Mouse (Mus musculus) intestine, embryonic 14.5 days (tissue): ENCODE measurements around the gene Vasp. TPM values are rescaled to one million over a fixed set of nuclear protein-coding genes. Genes with fewer than 3 reads are reported as not detected.
"Not testable (repeated sequence)": the region's sequence is repeated elsewhere in the genome, so short reads cannot be mapped to it uniquely, and the experiment has no call there.

ENCODE experiments used
- ATAC-seq: fragments of 200-750 bp; cut with Nextera tagmentation; replicated peaks from 2 replicates; pipeline ENCODE4 v1.8.0; 2017; ENCODE audit warnings: low read depth, moderate number of reproducible peaks, moderate TSS enrichment, moderate library complexity; ENCODE audit not compliant: low FRiP score, low TSS enrichment
- DNase-seq: peaks from one replicate; pipeline ENCODE4 v3.0.0-alpha.2; 2018; ENCODE audit warnings: low spot score
- H3K27ac ChIP-seq: fragments of 300-500 bp; sonication (generic); 2 replicates; pipeline ENCODE4 v1.5.1; 2014; ENCODE audit warnings: low read depth, mild to moderate bottlenecking, control low read depth
- H3K27me3 ChIP-seq: fragments of 300-500 bp; sonication (generic); replicated peaks from 2 replicates; pipeline ENCODE4 v1.6.1; 2014; ENCODE audit warnings: low read length, control low read depth; ENCODE audit not compliant: control insufficient read depth, insufficient read depth
- H3K36me3 ChIP-seq: fragments of 300-500 bp; sonication (generic); 2 replicates; pipeline ENCODE4 v1.6.1; 2014; ENCODE audit warnings: low read length, control low read depth; ENCODE audit not compliant: control insufficient read depth, insufficient read depth
- H3K4me1 ChIP-seq: fragments of 300-500 bp; sonication (generic); replicated peaks from 2 replicates; pipeline ENCODE4 v1.6.1; 2014; ENCODE audit warnings: low read length, control low read depth, mixed read lengths; ENCODE audit not compliant: control insufficient read depth, insufficient read depth
- H3K4me2 ChIP-seq: fragments of 300-500 bp; sonication (generic); 2 replicates; pipeline ENCODE4 v1.6.1; 2014; ENCODE audit warnings: low read length
- H3K4me3 ChIP-seq: fragments of 300-500 bp; sonication (generic); 2 replicates; pipeline ENCODE4 v1.5.1; 2014; ENCODE audit warnings: low read depth, low read length, control low read depth, mixed read lengths
- H3K9ac ChIP-seq: fragments of 300-500 bp; sonication (generic); 2 replicates; pipeline ENCODE4 v1.6.1; 2014; ENCODE audit warnings: mild to moderate bottlenecking, low read length
- H3K9me3 ChIP-seq: fragments of 300-500 bp; sonication (generic); 2 replicates; pipeline ENCODE4 v1.6.1; 2016; ENCODE audit warnings: low read length, control low read depth; ENCODE audit not compliant: control insufficient read depth
- WGBS: fragments of 180-500 bp; shearing (Covaris S2); extraction: QIAGEN DNeasy Blood & Tissue Kit; methylation state at CpG from one replicate; pipeline ENCODE4 v1.1.7; 2014; 5-methylcytosine and 5-hydroxymethylcytosine counted together
- polyA plus RNA-seq: library from polyadenylated mRNA; unstranded; fragments of >200 nt; fragmentation: Nextera tagmentation; extraction: Ambion mirVana; gene quantifications from 2 replicates; pipeline ENCODE4 v1.2.1, GENCODE M21; 2014

The Vasp gene
- polyA plus RNA-seq, 1 experiment from 2014 or later = 78.5 TPM

GRCm38 (mm10) chr7:19282385-19282784, 10.8 kb upstream of the Vasp start, which contains the start of gene Rtn2:
TSS of gene Rtn2 (plus strand) at chr7:19282624.
- Histone ChIP-seq H3K36me3 (no peaks in the 10 kb centered on the region), H3K27me3 (peaks cover 49% of the 10 kb centered on the region), H3K9ac (peak within 1 kb of the TSS; percentile 41), H3K4me2 (peak within 1 kb of the TSS; percentile 96), H3K27ac (no peak within 1 kb of the TSS), H3K4me3 (peak within 1 kb of the TSS; percentile 55), H3K4me1 (0 out of 2 replicates have a peak, but pooled peaks cover 5% of the 10 kb centered on the region), H3K9me3 (no peaks in the 10 kb centered on the region)
- DNase-seq = peak; percentile 86
- peak; percentile 66 for ATAC-seq
- under 1% methylated on average over 37 of the region's 37 CpGs for WGBS

- WGBS = 34% methylated on average over 6 of the region's 6 CpGs
- ATAC-seq, H3K9me3 ChIP-seq, H3K27ac ChIP-seq, H3K36me3 ChIP-seq, H3K9ac ChIP-seq, DNase-seq, H3K4me1 ChIP-seq: not testable (repeated sequence)
- peaks cover 52% of the 10 kb centered on the region for H3K27me3 ChIP-seq
- peak overlapping the region; percentile 55; the same call in 1 of the 2 replicates for H3K4me3 ChIP-seq
- peak overlapping the region; percentile 96 for H3K4me2 ChIP-seq
These were observed 10.2 kb upstream of the Vasp start for GRCm38 (mm10) chr7:19281680-19282304.

- H3K27me3 ChIP-seq = peaks cover 52% of the 10 kb centered on the region
- no peaks in the 10 kb centered on the region for H3K9me3 ChIP-seq
- no peak within 1 kb of the TSS for H3K9ac ChIP-seq
- peak within 1 kb of the TSS; percentile 40 for H3K4me2 ChIP-seq
- no peak within 1 kb of the TSS for H3K27ac ChIP-seq
- WGBS = under 1% methylated on average over 46 of the region's 46 CpGs
- DNase-seq = peak; percentile 63
- peak within 1 kb of the TSS; percentile 7 for H3K4me3 ChIP-seq
- no peaks in the 10 kb centered on the region for H3K36me3 ChIP-seq
- 0 out of 2 replicates have a peak, but pooled peaks cover 5% of the 10 kb centered on the region for H3K4me1 ChIP-seq
- ATAC-seq = no peak
These were observed 8.0 kb upstream of the Vasp start, which contains the start of gene Ppm1n for GRCm38 (mm10) chr7:19279581-19280114. TSS of gene Ppm1n (minus strand) at chr7:19280064.

GRCm38 (mm10) chr7:19279052-19279451, 7.4 kb upstream of the Vasp start:
- H3K4me1 ChIP-seq = 0 out of 2 replicates have a peak, but pooled peaks cover 5% of the 10 kb centered on the region
- H3K4me2 ChIP-seq = peak overlapping the region; percentile 40
- no peak overlapping the region for H3K9ac ChIP-seq
- H3K4me3 ChIP-seq = peak overlapping the region; percentile 7
- H3K27me3 ChIP-seq = peaks cover 52% of the 10 kb centered on the region
- DNase-seq (no peak), ATAC-seq (no peak)
- H3K9me3 ChIP-seq = no peaks in the 10 kb centered on the region
- no peak overlapping the region for H3K27ac ChIP-seq
- no peaks in the 10 kb centered on the region for H3K36me3 ChIP-seq
- 3% methylated on average over 34 of the region's 34 CpGs for WGBS

GRCm38 (mm10) chr7:19276253-19276652, 4.6 kb upstream of the Vasp start:
- DNase-seq (no peak), ATAC-seq (no peak)
- no peak overlapping the region for H3K27ac ChIP-seq
- H3K4me3 ChIP-seq = no peak overlapping the region
- peaks cover 41% of the 10 kb centered on the region for H3K27me3 ChIP-seq
- no peaks in the 10 kb centered on the region for H3K36me3 ChIP-seq
- no peaks in the 10 kb centered on the region for H3K4me1 ChIP-seq
- WGBS = 49% methylated on average over 4 of the region's 4 CpGs
- H3K9me3 ChIP-seq = no peaks in the 10 kb centered on the region
- no peak overlapping the region for H3K9ac ChIP-seq
- no peak overlapping the region for H3K4me2 ChIP-seq

- Histone ChIP-seq H3K27ac (peak overlapping the region; percentile 93), H3K4me1 (peaks cover 15% of the 10 kb centered on the region; the same call in 1 of the 2 replicates)
- under 1% methylated on average over 35 of the region's 36 CpGs for WGBS
These were observed 652 bp upstream of the Vasp start for GRCm38 (mm10) chr7:19272173-19272764.

GRCm38 (mm10) chr7:19270509-19271237, 944 bp downstream of the Vasp start:
- peaks cover 13% of the 10 kb centered on the region; the same call in 1 of the 2 replicates for H3K36me3 ChIP-seq
- peak; percentile 67 for DNase-seq
- no peaks in the 10 kb centered on the region for H3K9me3 ChIP-seq
- peak overlapping the region; percentile 93 for H3K27ac ChIP-seq
- H3K27me3 ChIP-seq = no peaks in the 10 kb centered on the region
- under 1% methylated on average over 20 of the region's 21 CpGs for WGBS
- ATAC-seq = no peak
- H3K4me1 ChIP-seq = peaks cover 31% of the 10 kb centered on the region
- H3K4me3 ChIP-seq = peak overlapping the region; percentile 88
- H3K4me2 ChIP-seq = peak overlapping the region; percentile 96
- peak overlapping the region; percentile 90 for H3K9ac ChIP-seq

More at GRCm38 (mm10) chr7:19272173-19272764, 652 bp upstream of the Vasp start:
- H3K4me3 ChIP-seq = peak overlapping the region; percentile 88
- DNase-seq (peak; percentile 92), ATAC-seq (peak; percentile 81)
- H3K36me3 ChIP-seq = peaks cover 12% of the 10 kb centered on the region; the same call in 1 of the 2 replicates
- H3K4me2 ChIP-seq = peak overlapping the region; percentile 96
- no peaks in the 10 kb centered on the region for H3K9me3 ChIP-seq
- peaks cover under 1% of the 10 kb centered on the region; the same call in 1 of the 2 replicates for H3K27me3 ChIP-seq
- peak overlapping the region; percentile 90 for H3K9ac ChIP-seq

- Histone ChIP-seq H3K27ac (peak overlapping the region; percentile 93), H3K4me1 (peaks cover 32% of the 10 kb centered on the region), H3K9ac (peak overlapping the region; percentile 90), H3K4me3 (peak overlapping the region; percentile 88), H3K27me3 (no peaks in the 10 kb centered on the region), H3K9me3 (no peaks in the 10 kb centered on the region), H3K4me2 (peak overlapping the region; percentile 96), H3K36me3 (peaks cover 16% of the 10 kb centered on the region)
- ATAC-seq = peak; percentile 27
- under 1% methylated on average over 19 of the region's 19 CpGs for WGBS
- peak; percentile 75 for DNase-seq
These were observed 1.7 kb downstream of the Vasp start for GRCm38 (mm10) chr7:19269721-19270441.
